Mouse (Mus musculus) embryo, embryonic 10 days (tissue): ENCODE results near the gene Itga6.
A peak's percentile ranks its signal among the peaks of the same experiment; 100 is the strongest.

Experiments
- DNase-seq: peaks from one replicate; pipeline ENCODE4 v3.0.0-alpha.2; 2015; ENCODE audit warnings: low spot score

Gene Itga6

DNA sequence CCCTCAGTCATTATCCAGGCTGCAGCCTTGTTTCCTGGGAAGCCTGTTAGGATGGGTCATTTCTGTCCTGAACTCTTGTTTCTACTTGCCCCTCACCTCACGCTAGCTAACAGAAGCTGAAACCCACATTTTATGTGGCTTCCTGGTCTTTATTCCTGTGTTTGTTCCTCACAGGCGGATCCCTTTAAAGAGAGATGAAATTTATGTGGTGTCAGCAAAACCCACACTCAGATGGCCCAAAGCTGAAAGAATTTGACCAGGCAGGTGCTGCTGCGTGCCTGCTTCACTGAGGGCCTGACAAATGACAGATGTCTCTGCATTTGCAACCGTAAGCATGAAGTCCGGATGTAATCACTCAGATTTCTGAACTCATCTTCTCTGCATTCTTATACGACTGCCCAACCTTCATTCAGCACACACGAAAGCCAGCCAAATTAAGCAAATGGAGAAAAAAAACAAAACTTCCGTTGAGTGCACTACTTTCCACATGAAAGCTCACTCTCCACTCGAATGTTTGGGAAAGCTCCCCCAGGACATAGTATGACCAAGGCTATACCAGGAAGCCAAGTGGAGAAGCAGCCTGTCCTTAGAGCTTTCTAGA, 10.5 kb upstream of the Itga6 start:
- DNase-seq, result no peak

DNA sequence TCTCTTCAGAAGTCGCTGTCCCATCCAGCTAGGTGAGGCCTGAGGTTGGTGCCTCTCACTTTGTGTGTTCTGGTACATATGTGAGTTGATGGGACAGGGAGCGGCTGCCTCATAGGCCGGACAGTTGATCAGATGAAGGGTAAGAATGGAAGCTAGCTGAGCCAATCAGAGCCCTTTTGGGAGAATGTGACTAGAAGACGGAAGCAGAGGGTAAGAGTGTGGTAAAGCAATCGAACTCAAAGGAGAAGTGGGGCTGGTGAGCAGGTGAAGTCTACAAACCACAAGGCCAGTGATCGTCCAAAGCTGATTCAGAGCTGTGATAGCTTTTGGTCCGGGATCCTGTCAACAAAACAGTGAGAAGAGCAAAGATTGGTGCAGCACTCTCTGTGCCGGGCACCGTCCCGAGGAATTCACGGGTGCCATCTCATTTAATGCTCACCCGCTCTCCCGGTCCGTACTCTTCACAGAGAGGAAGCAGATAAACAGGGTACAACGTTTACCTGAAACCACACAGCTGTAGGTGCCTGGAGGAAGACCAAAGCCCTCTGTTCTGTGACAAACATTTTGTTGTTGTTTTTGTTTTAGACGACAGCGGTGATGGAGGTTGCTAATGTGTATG, 9.8 kb upstream of the Itga6 start:
- DNase-seq, result no peak

DNA sequence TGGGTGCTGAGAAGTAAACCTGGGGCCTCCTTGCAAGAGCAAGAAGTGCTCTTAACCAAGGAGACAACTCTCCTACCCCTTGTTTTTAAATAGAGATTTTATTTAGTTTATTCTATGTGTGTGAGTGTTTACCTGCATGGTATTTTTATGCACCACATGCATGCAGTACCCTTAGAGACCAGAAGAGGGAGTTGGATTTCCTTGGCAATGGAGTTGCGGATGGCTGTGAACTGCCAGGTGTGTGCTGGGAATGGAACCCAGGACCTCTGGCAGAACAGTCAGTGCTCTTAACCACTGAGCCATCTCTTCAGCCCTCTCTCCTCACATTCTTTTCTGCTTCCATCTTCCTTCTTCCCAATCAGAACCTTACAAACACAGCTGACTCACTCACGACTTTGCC, 9.2 kb upstream of the Itga6 start:
- no peak for DNase-seq

- DNase-seq, result no peak
Observed at GRCm38 (mm10) chr2:71739173-71739860, 6.1 kb upstream of the Itga6 start.

DNA sequence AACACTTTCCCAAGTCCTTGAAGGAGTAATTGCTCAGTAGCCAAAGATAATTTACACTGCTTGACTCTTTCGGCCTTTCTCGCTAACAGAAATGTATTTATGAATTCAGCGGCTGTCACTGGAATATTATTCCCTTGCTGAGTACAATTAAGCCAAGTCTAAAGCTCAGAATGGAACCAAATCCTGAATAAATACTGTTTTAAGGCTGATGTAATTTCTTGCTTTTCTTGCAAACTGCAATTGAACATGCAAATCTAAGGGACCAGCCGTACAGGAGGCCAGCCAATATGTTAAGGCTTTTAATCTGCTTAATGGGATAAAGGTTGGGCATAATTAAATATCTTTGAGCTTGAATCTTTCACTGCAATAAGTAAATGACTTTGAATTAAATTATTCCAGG, 2.9 kb upstream of the Itga6 start:
- DNase-seq, result no peak

DNA sequence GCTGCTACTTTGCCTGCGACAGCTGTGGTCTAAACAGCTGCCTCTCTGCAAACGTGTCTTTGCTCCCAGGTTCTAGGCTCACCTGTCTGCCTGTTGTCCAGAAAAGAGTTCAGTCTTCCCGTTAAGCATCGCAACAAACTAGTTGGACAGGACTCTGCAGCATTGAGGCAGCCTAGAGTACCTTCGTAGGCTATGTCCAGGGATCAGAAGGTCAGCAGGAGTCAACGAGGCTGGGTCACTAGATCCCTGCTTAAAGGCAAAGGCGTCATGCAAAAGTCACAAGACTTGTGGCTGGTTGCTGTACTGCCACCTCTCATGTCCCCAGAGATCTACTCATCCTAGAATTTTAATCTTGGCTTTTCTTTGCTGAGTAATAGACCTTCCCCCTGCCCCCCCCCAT, 2.0 kb upstream of the Itga6 start:
- DNase-seq, result peak; percentile 55

DNA sequence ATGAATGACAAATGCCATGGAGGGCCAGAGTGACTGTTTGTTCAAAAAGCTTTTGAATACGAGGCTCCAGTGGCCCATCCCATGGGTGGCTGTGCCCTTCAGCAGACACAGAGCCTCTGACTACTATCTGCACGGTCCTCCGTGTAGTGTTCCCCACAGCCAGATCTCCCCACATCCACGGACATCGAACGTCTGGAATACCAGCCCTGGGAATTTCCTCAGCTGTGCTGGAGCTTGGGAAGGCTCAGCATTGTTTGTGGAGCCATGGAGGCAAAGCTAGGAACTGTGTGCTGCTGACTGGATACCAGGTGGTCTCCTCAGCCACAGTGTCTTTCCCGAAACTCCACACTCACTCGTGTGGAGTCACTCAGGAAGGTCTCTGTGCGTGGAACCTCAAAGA, 1.1 kb upstream of the Itga6 start:
- DNase-seq, result no peak

DNA sequence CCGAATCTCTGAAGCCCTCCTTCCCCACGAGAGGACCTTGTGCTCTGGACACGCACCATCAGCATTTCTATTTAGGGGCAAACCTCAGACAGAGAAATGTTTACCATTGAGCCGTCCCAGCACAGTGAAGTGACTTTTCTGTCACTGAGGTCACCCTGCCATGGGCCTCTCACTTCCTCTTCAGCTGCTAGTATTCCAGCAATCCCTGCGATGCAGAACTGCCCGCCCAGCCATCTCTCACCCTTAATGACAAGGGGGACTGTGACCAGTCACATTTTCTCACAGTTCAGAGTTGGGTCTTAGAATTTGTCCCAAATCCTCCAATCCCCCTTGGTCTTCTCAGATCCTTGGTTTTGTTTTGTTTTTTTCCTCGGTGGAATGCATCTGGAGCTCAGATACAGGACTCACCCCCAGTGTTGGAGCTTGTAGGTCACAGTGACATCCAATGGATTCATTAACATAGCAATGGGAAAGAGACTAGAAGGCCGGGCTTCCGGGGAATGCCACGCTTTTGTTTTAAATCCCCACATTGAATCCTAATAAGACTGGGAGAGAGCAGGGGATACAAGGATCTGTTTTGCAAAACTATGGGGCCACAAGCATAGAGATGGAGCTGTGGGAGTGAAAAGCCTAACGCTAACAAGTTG, 432 bp upstream of the Itga6 start:
- DNase-seq, result peak; percentile 76

DNA sequence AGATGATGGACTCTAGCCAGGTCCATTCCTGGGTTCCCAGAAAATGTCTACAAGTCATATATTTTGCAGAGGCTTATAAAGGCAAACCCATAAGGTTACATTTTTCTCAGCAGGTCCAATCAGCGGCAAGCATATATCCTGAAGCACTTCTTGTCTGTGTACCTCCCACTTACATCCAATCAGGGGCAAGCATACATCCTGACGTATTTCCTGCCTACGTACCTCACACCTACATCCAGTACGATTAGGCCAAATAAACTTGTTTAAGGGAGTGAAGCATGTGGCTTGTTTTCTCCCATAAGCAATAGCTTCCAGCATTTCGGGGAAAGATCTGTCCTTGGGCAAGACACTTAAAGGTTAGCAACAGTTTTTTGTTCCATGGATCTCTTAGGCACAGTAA, 3.0 kb downstream of the Itga6 start:
- DNase-seq, result no peak

DNA sequence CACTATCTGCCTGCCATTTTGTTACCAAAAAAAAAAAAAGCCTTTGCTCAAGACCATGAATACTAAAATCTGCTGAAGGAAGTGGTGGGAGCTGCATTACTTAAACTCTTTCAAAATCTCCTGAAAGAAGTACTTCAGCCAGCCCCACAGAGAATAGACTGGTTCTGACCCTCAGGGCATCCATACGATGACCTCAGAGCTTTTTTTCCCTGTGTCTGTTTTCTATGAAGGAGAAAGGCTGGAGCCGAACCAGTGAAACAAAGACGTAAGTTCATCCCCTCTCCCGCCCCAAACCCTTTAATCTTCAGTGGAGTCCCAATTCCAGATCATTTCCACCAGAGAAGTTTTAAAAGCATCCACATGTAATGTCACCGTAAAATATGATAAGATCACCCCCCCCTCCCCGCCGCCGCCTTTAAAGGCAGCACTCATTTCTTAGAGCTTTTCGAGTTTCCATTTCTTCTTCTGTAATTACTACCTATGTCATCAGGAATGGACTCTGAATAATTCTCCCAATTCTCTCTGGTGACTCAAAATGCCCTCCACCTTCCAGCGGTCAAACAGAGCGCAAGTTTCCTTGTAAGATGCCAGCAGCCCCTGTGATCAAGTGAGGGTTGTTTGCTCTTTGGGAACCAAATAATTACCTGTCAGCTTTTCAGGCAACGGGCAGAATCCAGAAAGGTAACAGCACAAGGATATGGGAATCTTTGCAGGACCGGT, 4.1 kb downstream of the Itga6 start:
- DNase-seq, result peak; percentile 65

DNA sequence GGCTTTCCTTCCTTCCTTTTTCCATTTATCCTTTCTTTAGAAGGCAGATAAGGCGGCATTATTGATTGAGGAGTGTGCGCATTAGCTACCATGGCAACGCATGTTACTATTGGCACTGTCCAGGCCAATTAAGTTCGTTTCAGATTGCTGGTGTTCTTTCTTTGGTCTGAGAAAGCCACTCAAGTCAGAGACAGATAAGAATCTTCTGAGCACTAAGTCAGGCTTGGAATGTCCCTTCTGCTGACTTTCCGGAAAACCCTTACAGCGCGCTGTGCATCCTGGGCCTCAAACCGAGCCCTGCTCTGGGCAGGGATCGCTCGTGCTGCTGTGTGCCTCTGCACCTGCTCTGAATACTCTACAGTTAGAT, 4.7 kb downstream of the Itga6 start:
- DNase-seq, result peak; percentile 73

DNA sequence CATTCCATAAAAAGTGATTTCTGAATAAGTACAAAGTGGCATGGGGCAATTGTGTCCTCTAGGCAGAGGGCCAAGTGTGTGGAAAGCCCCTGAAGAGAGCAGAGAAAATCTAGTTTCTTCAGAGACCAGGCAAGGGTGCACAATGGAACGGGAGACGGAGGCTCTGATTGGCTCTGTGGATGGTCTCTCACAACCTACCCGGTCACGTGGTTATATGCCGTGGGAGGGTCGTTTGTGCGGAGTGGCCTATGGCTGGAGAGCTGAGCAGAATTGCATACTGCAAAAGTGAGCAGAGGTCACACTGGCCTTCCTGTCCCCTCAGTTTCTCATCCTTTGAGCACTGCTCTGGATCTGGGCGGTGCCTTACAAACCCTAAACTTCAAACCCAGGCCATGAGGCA, 5.9 kb downstream of the Itga6 start:
- DNase-seq, result peak; percentile 39

DNA sequence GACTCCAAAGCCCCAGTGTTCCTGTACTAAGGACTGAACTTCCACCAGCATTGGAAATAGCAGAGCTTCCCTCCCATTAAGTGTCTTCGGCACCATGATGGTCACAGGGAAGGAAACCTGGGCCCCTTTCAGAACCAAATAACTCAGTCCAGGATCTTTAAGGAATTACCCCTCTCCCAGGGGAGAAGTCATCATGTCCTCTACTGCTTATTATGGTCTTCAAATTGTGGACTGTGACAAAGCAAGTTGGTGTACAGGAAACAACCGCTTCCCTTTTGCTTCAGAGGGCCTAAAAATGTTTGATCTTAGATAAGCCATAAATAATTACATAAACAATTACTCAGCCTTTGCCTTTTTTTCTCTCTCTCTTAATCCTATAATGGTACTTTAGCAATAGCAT, 6.4 kb downstream of the Itga6 start:
- no peak for DNase-seq

- no peak for DNase-seq
Observed at GRCm38 (mm10) chr2:71752383-71752782, 7.0 kb downstream of the Itga6 start.

- DNase-seq, result no peak
Observed at GRCm38 (mm10) chr2:71753161-71753560, 7.7 kb downstream of the Itga6 start.

DNA sequence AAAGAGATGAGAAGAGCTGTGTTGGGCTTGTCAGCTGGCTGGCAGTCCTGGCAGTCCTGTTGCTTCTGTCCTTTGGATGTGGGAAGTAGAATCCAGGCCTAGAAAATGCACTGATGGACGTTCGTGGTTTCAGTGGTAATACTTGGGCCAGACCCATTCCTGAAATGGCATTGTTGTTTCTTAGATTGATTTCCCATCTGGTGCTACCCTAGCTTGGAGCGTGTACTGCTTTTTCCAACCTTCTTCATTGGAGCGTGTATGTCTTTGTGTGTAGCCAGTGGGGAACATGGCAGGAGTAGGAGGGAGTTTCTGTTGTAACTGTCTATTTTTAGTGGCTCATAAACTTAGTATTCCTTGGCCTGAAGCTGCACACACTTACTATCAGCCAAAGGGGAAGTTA, 10.3 kb downstream of the Itga6 start:
- no peak for DNase-seq

GRCm38 (mm10) chr2:71757098-71757497, 11.7 kb downstream of the Itga6 start:
- DNase-seq, result no peak

DNA sequence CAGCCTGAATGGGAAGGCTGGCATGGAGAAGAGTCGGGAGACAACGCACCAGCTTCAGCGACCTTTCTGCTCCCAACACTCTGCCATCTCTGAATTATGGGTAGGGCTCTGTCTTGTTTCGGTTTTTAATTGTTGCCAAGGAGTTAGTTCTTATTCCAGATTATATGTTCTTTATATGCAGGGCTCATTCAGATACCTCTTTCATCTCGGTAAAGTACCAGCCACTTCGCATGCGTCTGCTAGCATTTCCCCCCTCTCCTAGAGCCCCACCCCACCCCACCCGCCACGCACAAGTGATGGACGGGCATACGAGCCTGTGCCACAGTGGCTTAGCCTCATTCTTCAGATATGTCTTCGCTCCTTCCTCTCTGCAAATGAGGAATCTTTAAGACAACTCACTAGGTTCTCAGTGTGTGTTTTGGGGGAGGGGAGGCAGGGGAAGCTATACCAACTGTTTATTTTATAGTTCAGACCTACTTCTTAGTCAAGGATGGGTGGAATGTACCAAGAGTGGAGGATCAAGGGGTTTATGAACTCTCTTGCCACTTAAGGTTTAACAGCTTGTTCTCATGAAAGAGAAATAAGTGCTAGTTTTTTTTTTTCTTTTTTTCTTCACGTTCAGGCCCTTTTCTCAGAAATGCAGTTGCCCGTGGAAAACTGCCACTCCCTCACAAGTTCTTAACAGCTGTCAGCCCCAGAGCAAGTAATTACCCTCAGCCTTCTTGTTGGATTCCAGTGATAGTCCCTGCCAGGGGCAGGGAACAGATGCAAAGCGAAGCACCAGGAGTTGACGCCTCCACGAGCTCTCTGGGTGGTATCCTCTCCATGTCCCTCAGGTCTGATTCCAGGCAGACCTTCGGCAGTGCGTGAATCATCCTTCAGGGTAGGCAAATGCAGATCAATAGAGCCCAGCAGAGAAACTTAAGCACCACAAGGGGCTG, 13.4 kb downstream of the Itga6 start:
- DNase-seq, result no peak

DNA sequence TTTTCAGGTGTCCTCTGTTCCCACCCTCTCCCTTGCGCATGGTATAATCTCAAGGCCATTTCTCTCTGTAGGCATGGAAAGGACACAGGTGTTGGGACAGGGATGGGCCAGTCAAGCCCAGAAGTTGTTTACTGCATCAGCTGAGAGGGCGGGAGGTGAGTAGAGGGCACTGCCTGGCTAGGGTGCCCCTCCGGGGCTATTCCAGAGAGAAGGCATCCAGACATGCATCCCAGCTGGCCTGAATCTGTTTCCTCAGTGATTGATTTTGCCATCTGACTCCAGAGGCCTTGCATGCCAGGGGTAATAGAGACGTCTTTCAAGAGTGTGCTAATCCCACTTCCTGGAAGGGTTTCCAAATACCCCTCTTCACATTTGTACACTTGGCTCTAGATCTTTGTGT, 14.7 kb downstream of the Itga6 start:
- DNase-seq, result no peak

- DNase-seq, result no peak
Observed at GRCm38 (mm10) chr2:71761081-71761480, 15.7 kb downstream of the Itga6 start.

GRCm38 (mm10) chr2:71764525-71764924, 19.1 kb downstream of the Itga6 start:
- DNase-seq, result no peak
